Mouse (Mus musculus) small intestine, adult 2 months (tissue): Measurements from ENCODE around the gene Pdxdc1.

Experiments
- CTCF ChIP-seq: fragments of 200-500 bp; IDR thresholded peaks from 2 replicates; pipeline ENCODE4 v1.5.1; 2012; ENCODE audit warnings: low read depth, mild to moderate bottlenecking, control low read depth, inconsistent platforms, low read length, moderate library complexity, mixed read lengths; ENCODE audit not compliant: insufficient replicate concordance, insufficient read length; ENCODE audit errors: extremely low read depth
- POLR2A ChIP-seq: fragments of 200-500 bp; IDR thresholded peaks from 2 replicates; pipeline ENCODE4 v1.6.1; 2012; ENCODE audit warnings: low read depth, mild to moderate bottlenecking, control low read depth, inconsistent platforms, low read length, moderate library complexity

GRCm38 (mm10) chr16:13867910-13868514, 34.9 kb downstream of the Pdxdc1 start:
- TF ChIP-seq CTCF, result no peak
- no peak for TF ChIP-seq POLR2A
